Mouse (Mus musculus): ENCODE measurements at regions not wholly inside any gene's neighbourhood (a gene's known extent, or its start where the extent isn't known, plus 50 kb on each side); places are given as distances from the start of the nearest gene placed in this dataset.
A peak's percentile ranks its signal among the peaks of the same experiment; 100 is the strongest.

- no peaks in the 10 kb centered on the region for H3K4me1 ChIP-seq
- H3K9me3 ChIP-seq: no peaks in the 10 kb centered on the region
- no peak overlapping the region for H3K4me3 ChIP-seq
- no peak overlapping the region for H3K9ac ChIP-seq (replicated peaks)
- H3K4me2 ChIP-seq (replicated peaks): no peak overlapping the region
- ATAC-seq (replicated peaks): no peak
- H3K27ac ChIP-seq (replicated peaks): no peak overlapping the region
- 50% methylated on average over 4 of the region's 4 CpGs for WGBS
- H3K36me3 ChIP-seq: no peaks in the 10 kb centered on the region
- H3K27me3 ChIP-seq: no peaks in the 10 kb centered on the region
Measured at GRCm38 (mm10) chr12:77972165-77972564, 221.9 kb upstream of the Gm6657 start.

DNA sequence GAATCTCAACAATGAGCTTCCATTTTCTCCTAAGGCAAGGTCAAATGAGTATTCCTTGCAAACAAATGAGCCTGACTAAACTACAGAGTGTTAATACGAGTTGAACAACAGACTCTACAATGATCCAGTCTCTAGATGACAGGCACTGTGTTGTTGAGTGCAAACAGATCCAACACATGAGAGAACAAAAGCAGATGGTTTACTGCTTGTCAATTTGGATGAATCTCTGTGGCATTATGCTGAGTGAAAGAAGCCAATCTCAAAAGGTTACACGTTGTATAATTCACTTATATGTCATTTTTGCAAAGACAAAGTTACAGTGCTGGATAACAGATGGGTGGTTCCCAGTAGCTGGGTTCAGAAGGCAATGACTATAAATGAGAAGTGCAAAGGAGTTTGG lies 217.1 kb upstream of the Gm6657 start:
- no peak for ATAC-seq (replicated peaks)
- H3K27me3 ChIP-seq: no peaks in the 10 kb centered on the region
- no peaks in the 10 kb centered on the region for H3K36me3 ChIP-seq
- 64% methylated on average over 2 of the region's 2 CpGs for WGBS
- no peak overlapping the region for H3K4me2 ChIP-seq (replicated peaks)
- no peaks in the 10 kb centered on the region for H3K9me3 ChIP-seq
- H3K27ac ChIP-seq (replicated peaks): no peak overlapping the region
- H3K4me3 ChIP-seq: no peak overlapping the region
- no peak overlapping the region for H3K9ac ChIP-seq (replicated peaks)
- H3K4me1 ChIP-seq: no peaks in the 10 kb centered on the region

GRCm38 (mm10) chr12:77986738-77987137 lies 207.3 kb upstream of the Gm6657 start:
- H3K36me3 ChIP-seq: no peaks in the 10 kb centered on the region
- no peak overlapping the region for H3K27ac ChIP-seq (replicated peaks)
- H3K9ac ChIP-seq (replicated peaks): no peak overlapping the region
- 87% methylated on average over 8 of the region's 8 CpGs for WGBS
- no peaks in the 10 kb centered on the region for H3K9me3 ChIP-seq
- no peak overlapping the region for H3K4me3 ChIP-seq
- no peaks in the 10 kb centered on the region for H3K27me3 ChIP-seq
- H3K4me2 ChIP-seq (replicated peaks): no peak overlapping the region
- peaks cover 4% of the 10 kb centered on the region for H3K4me1 ChIP-seq
- no peak for ATAC-seq (replicated peaks)

GRCm38 (mm10) chr12:77989766-77990165 lies 204.3 kb upstream of the Gm6657 start:
- Histone ChIP-seq H3K9ac (replicated peaks) (no peak overlapping the region), H3K27ac (replicated peaks) (no peak overlapping the region), H3K36me3 (no peaks in the 10 kb centered on the region), H3K4me1 (peaks cover 8% of the 10 kb centered on the region), H3K4me3 (no peak overlapping the region), H3K4me2 (replicated peaks) (no peak overlapping the region), H3K27me3 (no peaks in the 10 kb centered on the region), H3K9me3 (no peaks in the 10 kb centered on the region)
- WGBS: 14% methylated on average over 3 of the region's 3 CpGs
- ATAC-seq (replicated peaks): no peak

GRCm38 (mm10) chr12:77991627-77992026 lies 202.4 kb upstream of the Gm6657 start:
- H3K27ac ChIP-seq (replicated peaks): no peak overlapping the region
- no peak overlapping the region for H3K4me3 ChIP-seq
- WGBS: 11% methylated on average over 6 of the region's 6 CpGs
- peak; percentile 88 for ATAC-seq (replicated peaks)
- H3K4me2 ChIP-seq (replicated peaks): no peak overlapping the region
- no peaks in the 10 kb centered on the region for H3K9me3 ChIP-seq
- no peaks in the 10 kb centered on the region for H3K36me3 ChIP-seq
- peaks cover 8% of the 10 kb centered on the region for H3K4me1 ChIP-seq
- no peak overlapping the region for H3K9ac ChIP-seq (replicated peaks)
- H3K27me3 ChIP-seq: no peaks in the 10 kb centered on the region

DNA sequence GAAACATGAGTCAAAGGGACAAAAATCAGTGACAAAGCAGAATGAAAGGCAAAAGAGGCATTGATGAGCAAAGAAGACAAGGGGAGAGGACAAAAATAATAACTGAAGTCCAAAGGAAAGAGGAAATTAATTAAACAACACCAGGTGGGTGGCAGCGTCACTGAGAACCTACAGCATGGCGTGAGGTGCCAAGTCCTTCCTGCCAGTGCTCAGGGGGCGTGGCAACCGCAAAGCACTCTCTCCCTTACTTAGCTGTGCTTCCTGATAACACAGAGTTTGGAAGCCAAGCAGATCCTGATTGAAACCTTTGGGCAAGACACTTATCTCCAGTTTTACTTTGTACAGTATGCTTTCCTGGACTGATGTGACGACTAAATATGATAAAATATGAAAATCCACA lies 199.9 kb upstream of the Gm6657 start:
- WGBS: 89% methylated on average over 5 of the region's 5 CpGs
- peaks cover 8% of the 10 kb centered on the region for H3K4me1 ChIP-seq
- H3K4me2 ChIP-seq (replicated peaks): no peak overlapping the region
- no peak overlapping the region for H3K4me3 ChIP-seq
- no peak for ATAC-seq (replicated peaks)
- no peak overlapping the region for H3K9ac ChIP-seq (replicated peaks)
- H3K9me3 ChIP-seq: no peaks in the 10 kb centered on the region
- H3K36me3 ChIP-seq: no peaks in the 10 kb centered on the region
- no peaks in the 10 kb centered on the region for H3K27me3 ChIP-seq
- no peak overlapping the region for H3K27ac ChIP-seq (replicated peaks)

DNA sequence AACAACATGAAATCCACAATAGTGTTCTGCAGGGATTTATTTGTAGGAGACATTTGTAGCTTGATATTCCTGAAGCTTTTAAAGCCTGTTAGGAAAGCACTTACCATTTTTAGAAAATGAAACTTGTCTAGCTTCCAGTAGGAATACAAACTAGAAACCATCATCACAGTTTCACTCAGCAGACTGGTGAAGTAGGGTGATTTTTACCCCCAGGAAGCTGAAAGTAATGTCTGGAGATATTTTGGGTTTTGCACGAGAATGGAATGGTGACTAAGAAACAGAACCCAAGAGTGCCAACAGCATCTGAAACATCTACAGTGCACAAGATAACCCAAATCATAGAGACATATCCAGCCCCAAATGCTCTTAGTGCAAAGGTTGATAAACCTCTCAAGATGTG lies 196.1 kb upstream of the Gm6657 start:
- Histone ChIP-seq H3K36me3 (no peaks in the 10 kb centered on the region), H3K27me3 (no peaks in the 10 kb centered on the region), H3K9ac (replicated peaks) (no peak overlapping the region), H3K27ac (replicated peaks) (no peak overlapping the region), H3K4me3 (no peak overlapping the region), H3K9me3 (no peaks in the 10 kb centered on the region), H3K4me2 (replicated peaks) (no peak overlapping the region), H3K4me1 (peaks cover 6% of the 10 kb centered on the region)
- no peak for ATAC-seq (replicated peaks)
- WGBS: 87% methylated on average over 1 of the region's 1 CpGs

DNA sequence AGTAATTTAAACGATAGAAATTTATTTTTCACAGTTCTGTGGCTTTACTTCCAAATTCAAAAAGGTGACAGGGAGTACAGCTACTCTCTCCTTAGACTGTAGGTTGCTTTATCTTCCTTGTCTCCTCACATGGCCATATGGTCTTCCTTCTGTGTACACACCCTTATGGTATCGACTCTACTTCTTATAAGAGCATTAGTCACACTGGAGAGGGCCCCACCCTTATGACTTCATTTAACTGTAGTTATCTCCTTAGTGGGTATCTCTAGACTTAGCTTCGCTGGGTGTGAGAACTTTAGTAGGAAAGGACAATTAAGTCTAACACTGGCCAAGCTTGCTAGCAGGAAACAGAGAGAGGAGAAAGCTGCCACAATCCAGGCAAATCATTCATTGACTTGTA lies 193.6 kb upstream of the Gm6657 start:
- Histone ChIP-seq H3K27me3 (no peaks in the 10 kb centered on the region), H3K4me1 (peaks cover 6% of the 10 kb centered on the region), H3K9me3 (no peaks in the 10 kb centered on the region), H3K36me3 (no peaks in the 10 kb centered on the region), H3K4me2 (replicated peaks) (no peak overlapping the region), H3K4me3 (no peak overlapping the region), H3K9ac (replicated peaks) (no peak overlapping the region), H3K27ac (replicated peaks) (no peak overlapping the region)
- 78% methylated on average over 3 of the region's 3 CpGs for WGBS
- ATAC-seq (replicated peaks): no peak

- Histone ChIP-seq H3K9ac (replicated peaks) (no peak overlapping the region), H3K27me3 (no peaks in the 10 kb centered on the region), H3K4me2 (replicated peaks) (no peak overlapping the region), H3K27ac (replicated peaks) (no peak overlapping the region), H3K4me1 (peaks cover 6% of the 10 kb centered on the region), H3K36me3 (no peaks in the 10 kb centered on the region), H3K9me3 (no peaks in the 10 kb centered on the region), H3K4me3 (no peak overlapping the region)
- peak; percentile 96 for ATAC-seq (replicated peaks)
- WGBS: 68% methylated on average over 9 of the region's 9 CpGs
Measured at GRCm38 (mm10) chr12:78001846-78002245, 192.2 kb upstream of the Gm6657 start.

DNA sequence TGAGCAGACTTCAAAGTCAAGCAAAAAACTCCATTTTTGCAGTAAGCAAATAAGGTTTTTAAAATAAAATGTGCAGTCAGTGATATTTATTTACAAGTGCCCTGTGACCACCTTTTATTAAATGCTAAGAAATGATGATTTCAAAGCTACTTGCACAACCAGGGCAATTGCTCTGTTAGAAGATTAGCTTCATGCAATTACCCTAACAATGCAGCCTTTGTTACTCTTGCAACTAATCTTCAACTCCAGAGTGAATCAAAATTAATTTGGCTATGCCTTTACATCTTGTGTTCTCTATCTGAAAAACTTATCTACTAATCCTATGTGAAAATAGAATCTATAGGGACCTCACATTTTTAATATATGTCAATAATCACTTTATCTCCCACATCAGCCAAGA lies 160.3 kb upstream of the Gm6657 start:
- no peaks in the 10 kb centered on the region for H3K36me3 ChIP-seq
- no peaks in the 10 kb centered on the region for H3K27me3 ChIP-seq
- no peaks in the 10 kb centered on the region for H3K4me1 ChIP-seq
- H3K9ac ChIP-seq (replicated peaks): no peak overlapping the region
- no peaks in the 10 kb centered on the region for H3K9me3 ChIP-seq
- no peak overlapping the region for H3K4me3 ChIP-seq
- no peak overlapping the region for H3K4me2 ChIP-seq (replicated peaks)
- ATAC-seq (replicated peaks): no peak
- H3K27ac ChIP-seq (replicated peaks): no peak overlapping the region

DNA sequence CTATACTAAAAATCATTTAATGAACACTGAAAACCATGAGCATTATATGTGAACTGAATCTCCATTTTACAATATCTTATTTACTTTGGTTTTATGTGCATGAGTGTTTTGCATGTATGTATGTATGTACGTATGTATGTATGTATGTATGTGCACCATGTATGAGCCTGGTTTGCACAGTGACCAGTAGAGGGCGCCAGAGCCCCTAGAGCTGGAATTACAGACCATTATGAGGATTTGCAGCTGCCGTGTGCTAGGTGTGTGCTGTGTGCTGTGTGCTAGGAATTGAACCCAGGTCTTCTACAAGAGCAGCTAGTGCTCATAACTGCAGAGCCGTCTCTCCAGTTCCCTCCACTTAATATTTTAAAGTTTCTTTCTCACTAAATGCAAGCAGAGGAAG lies 147.5 kb upstream of the Gm6657 start:
- no peak overlapping the region for H3K4me2 ChIP-seq (replicated peaks)
- no peak overlapping the region for H3K9ac ChIP-seq (replicated peaks)
- 79% methylated on average over 4 of the region's 4 CpGs for WGBS
- ATAC-seq (replicated peaks): no peak
- no peak overlapping the region for H3K27ac ChIP-seq (replicated peaks)
- H3K36me3 ChIP-seq: no peaks in the 10 kb centered on the region
- no peaks in the 10 kb centered on the region for H3K27me3 ChIP-seq
- no peaks in the 10 kb centered on the region for H3K4me1 ChIP-seq
- H3K4me3 ChIP-seq: no peak overlapping the region
- H3K9me3 ChIP-seq: no peaks in the 10 kb centered on the region

DNA sequence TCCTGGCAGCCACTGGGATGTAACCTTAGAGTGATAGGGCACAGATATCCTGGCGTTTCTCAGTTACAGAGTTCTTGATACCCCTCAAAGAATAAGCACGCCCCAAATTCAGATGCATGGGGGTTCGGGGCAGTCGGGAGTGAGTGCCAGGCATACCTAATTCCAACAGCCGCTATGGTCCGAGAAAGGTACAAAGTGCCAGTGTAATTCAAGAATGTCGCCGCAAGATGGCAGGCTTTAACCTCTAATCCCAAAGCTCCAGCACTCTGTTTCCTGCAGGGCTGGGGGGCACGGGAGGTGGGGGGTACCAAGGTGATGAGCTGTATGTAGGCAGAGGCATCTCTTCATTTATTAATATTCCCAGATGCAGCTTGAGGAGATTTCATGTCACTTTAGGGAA lies 138.1 kb upstream of the Gm6657 start:
- Histone ChIP-seq H3K4me3 (no peak overlapping the region), H3K27ac (replicated peaks) (no peak overlapping the region), H3K4me1 (peaks cover 4% of the 10 kb centered on the region; the same call in 1 of the 2 replicates), H3K36me3 (no peaks in the 10 kb centered on the region), H3K9me3 (no peaks in the 10 kb centered on the region), H3K9ac (replicated peaks) (no peak overlapping the region), H3K27me3 (no peaks in the 10 kb centered on the region), H3K4me2 (replicated peaks) (peak overlapping the region; percentile 45)
- WGBS: 1% methylated on average over 9 of the region's 9 CpGs
- peak; percentile 81 for ATAC-seq (replicated peaks)

GRCm38 (mm10) chr12:78057166-78057565 lies 136.9 kb upstream of the Gm6657 start:
- 88% methylated on average over 3 of the region's 3 CpGs for WGBS
- Histone ChIP-seq H3K36me3 (no peaks in the 10 kb centered on the region), H3K9ac (replicated peaks) (no peak overlapping the region), H3K9me3 (no peaks in the 10 kb centered on the region), H3K27me3 (no peaks in the 10 kb centered on the region), H3K4me2 (replicated peaks) (no peak overlapping the region), H3K4me1 (peaks cover 4% of the 10 kb centered on the region; the same call in 1 of the 2 replicates), H3K27ac (replicated peaks) (no peak overlapping the region), H3K4me3 (no peak overlapping the region)
- ATAC-seq (replicated peaks): no peak
